Mouse (Mus musculus) midbrain, embryonic 11.5 days (tissue): ENCODE data around the gene Rnaseh2c. TPM values are rescaled to one million over a fixed set of nuclear protein-coding genes. Genes with fewer than 3 reads are reported as not detected.

ENCODE experiments used
- ATAC-seq: fragments of 200-750 bp; cut with Nextera tagmentation; 2 replicates; pipeline ENCODE4 v1.8.0; 2017; ENCODE audit warnings: moderate TSS enrichment, moderate library complexity; ENCODE audit not compliant: low FRiP score
- DNase-seq: peaks from one replicate; pipeline ENCODE4 v3.0.0; 2015; ENCODE audit warnings: low spot score; ENCODE audit errors: missing footprints
- H3K27ac ChIP-seq: fragments of 300-500 bp; sonication (generic); 2 replicates; pipeline ENCODE4 v1.5.1; 2014; ENCODE audit warnings: low read depth, low read length
- H3K27me3 ChIP-seq: fragments of 300-500 bp; sonication (generic); 2 replicates; pipeline ENCODE4 v1.6.1; 2014; ENCODE audit warnings: mild to moderate bottlenecking, low read length, moderate library complexity, mixed read lengths; ENCODE audit not compliant: control insufficient read depth, insufficient read depth
- H3K36me3 ChIP-seq: fragments of 300-500 bp; sonication (generic); 2 replicates; pipeline ENCODE4 v1.6.1; 2014; ENCODE audit warnings: mild to moderate bottlenecking, low read length, moderate library complexity, mixed read lengths; ENCODE audit not compliant: control insufficient read depth, insufficient read depth
- H3K4me1 ChIP-seq: fragments of 300-500 bp; sonication (generic); 2 replicates; pipeline ENCODE4 v1.6.1; 2014; ENCODE audit warnings: low read length; ENCODE audit not compliant: control insufficient read depth, insufficient read depth
- H3K4me2 ChIP-seq: fragments of 300-500 bp; sonication (generic); 2 replicates; pipeline ENCODE4 v1.6.1; 2014; ENCODE audit warnings: mild to moderate bottlenecking, moderate library complexity
- H3K4me3 ChIP-seq: fragments of 300-500 bp; sonication (generic); 2 replicates; pipeline ENCODE4 v1.5.1; 2014; ENCODE audit warnings: low read depth, low read length
- H3K9ac ChIP-seq: fragments of 300-500 bp; sonication (generic); 2 replicates; pipeline ENCODE4 v1.6.1; 2014; ENCODE audit warnings: low read length
- H3K9me3 ChIP-seq: fragments of 300-500 bp; sonication (generic); 2 replicates; pipeline ENCODE4 v1.6.1; 2016; ENCODE audit warnings: low read length; ENCODE audit not compliant: control insufficient read depth
- WGBS: fragments of 180-500 bp; shearing (Covaris S2); extraction: QIAGEN DNeasy Blood & Tissue Kit; methylation state at CpG from one replicate; pipeline ENCODE4 v1.1.7; 2014; 5-methylcytosine and 5-hydroxymethylcytosine counted together
- polyA plus RNA-seq: library from polyadenylated mRNA; unstranded; fragments of >200 nt; fragmentation: Nextera tagmentation; extraction: Ambion mirVana; gene quantifications from 2 replicates; pipeline ENCODE4 v1.2.1, GENCODE M21; 2014

The Rnaseh2c gene
- polyA plus RNA-seq, 1 experiment from 2014 or later: 173 TPM

DNA sequence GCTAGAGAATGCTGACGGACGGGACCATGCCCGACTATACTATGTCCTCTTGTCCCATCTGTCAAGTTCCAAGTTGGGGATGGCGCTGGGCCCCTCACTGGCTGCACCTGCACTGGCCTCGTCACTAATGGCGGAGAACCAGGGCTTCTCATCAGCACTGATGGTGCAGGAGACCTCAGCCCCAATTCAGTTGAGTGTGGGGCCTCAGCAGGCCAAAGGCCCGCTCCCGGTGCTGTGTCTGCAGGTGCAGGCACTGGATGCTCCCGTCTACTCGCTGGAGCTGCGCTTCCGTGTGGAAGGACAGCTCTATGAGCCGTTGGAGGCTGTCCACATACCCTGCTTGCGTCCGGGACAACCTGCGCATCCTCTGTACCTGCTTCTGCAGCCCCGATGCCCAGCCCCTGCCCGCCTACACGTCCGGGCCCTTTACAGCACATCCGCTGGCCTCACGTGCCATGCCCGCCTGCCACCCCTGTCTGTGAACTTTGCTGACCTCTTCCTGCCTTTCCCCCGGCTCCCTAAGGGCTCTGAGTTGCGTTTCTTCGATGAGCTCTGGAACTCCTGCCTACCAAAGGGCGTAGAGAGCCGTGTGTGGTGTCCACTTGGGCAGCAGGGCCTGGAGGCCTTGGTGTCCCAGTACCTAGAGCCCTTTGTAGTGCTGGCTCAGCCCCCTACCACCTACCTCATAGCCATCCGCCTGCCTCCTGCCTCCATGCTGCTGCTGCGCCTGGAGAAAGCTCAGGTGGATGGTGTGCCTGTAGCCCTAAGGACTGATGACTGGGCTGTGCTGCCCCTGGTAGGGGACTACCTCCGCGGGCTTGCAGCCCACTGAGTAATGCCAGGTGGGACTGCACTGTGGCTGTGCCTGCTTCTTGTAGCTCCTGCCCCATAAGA lies 31.1 kb upstream of the Rnaseh2c start:
- DNase-seq (no peak), ATAC-seq (no peak)
- Histone ChIP-seq H3K4me3 (no peak overlapping the region), H3K27me3 (peaks cover 7% of the 10 kb centered on the region), H3K4me2 (no peak overlapping the region), H3K4me1 (peaks cover 6% of the 10 kb centered on the region), H3K9ac (no peak overlapping the region), H3K27ac (no peak overlapping the region), H3K9me3 (no peaks in the 10 kb centered on the region), H3K36me3 (no peaks in the 10 kb centered on the region)
- 91% methylated on average over 32 of the region's 32 CpGs for WGBS

DNA sequence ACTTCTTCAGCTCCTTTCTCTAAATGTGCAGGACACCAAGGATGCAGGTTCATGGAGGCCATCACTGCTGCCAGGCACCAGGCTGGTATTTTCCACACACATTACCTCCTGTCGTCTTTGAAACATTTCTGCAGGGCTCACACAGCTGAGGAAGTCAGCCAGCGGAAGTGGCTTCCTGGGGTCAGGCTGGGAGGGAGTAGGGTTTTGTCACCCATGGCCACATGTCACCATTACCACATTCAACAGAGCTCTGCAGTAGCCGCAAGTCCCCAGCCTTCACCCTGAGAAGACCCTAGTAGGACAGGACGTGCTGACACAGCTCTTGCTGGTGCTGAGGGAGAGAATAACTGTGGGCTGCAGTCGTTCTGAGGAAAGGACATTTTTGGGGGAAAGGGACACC lies 29.8 kb upstream of the Rnaseh2c start:
- DNase-seq (no peak), ATAC-seq (no peak)
- Histone ChIP-seq H3K9me3 (no peaks in the 10 kb centered on the region), H3K4me1 (peaks cover 6% of the 10 kb centered on the region), H3K27me3 (no peaks in the 10 kb centered on the region; the same call in 1 of the 2 replicates), H3K4me2 (no peak overlapping the region), H3K9ac (no peak overlapping the region), H3K27ac (no peak overlapping the region), H3K36me3 (no peaks in the 10 kb centered on the region), H3K4me3 (no peak overlapping the region)
- 75% methylated on average over 5 of the region's 5 CpGs for WGBS

DNA sequence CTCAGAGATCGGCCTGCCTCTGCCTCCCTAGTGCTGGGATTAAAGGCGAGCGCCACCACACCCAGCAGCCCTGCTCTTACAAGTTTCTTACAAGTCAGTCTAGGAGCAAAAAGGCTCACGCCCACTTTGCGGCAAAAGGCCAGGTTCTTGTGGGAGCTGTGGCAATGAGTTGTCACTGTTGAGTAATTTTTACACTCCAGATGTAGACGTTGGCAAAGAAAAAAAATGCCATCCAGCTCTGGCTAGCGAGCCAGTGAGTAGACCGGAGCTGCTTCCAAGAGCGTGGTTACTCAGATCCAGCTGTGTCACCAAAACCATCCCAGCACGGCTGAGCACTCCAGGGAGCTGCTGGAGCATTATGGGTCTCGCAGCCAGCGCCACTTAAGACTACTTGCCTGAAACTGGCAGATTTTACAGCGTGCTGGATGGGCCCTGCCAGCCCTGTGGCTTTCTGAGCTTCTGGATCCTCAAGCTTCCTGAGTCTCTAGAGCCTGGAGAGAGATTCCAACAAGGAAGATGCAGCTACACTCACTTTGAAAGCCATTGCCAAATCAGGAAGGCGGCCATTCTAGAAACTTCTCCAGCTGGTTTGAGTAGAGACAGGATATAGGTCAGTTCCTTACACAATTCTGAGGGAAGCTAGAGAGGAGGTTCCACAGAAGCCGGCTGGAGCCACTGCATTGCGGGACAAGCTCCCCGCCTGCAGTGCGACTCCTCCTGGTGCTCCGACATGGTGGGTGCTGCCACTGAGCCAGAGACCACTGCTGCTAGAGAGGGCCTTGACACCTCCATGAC lies 29.1 kb upstream of the Rnaseh2c start:
- Histone ChIP-seq H3K9ac (no peak overlapping the region), H3K27ac (no peak overlapping the region)
- WGBS: 89% methylated on average over 19 of the region's 19 CpGs

DNA sequence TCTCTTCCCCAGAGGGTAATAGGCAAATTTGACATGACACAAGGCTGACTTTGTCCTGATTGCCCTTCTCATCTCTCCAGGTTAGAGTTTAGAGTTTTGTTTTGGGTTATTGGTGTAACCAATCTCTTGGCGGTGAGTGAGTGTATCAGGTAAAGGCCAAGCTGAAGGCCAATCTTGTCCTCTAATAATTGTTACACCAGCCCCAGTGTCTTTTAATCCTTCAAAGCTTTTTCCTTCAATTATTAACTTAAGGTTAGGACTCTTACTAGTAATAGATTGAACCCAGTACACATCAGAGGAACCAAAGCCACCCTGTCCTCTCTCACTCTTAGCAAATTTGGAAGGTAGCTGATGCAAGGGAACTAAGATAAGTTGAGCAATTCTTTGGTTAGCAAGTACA lies 26.3 kb upstream of the Rnaseh2c start:
- Histone ChIP-seq H3K4me2 (no peak overlapping the region), H3K4me3 (no peak overlapping the region), H3K27ac (no peak overlapping the region), H3K27me3 (no peaks in the 10 kb centered on the region), H3K9me3 (no peaks in the 10 kb centered on the region), H3K36me3 (no peaks in the 10 kb centered on the region), H3K4me1 (no peaks in the 10 kb centered on the region), H3K9ac (no peak overlapping the region)
- 97% methylated on average over 1 of the region's 1 CpGs for WGBS
- ATAC-seq (no peak), DNase-seq (no peak)

More for the DNA sequence above, 29.1 kb upstream of the Rnaseh2c start:
- H3K9me3 ChIP-seq: no peaks in the 10 kb centered on the region
- no peaks in the 10 kb centered on the region for H3K27me3 ChIP-seq
- ATAC-seq: no peak
- H3K4me2 ChIP-seq: no peak overlapping the region
- H3K4me1 ChIP-seq: peaks cover 2% of the 10 kb centered on the region; the same call in 1 of the 2 replicates
- no peak overlapping the region for H3K4me3 ChIP-seq
- DNase-seq: no peak
- no peaks in the 10 kb centered on the region for H3K36me3 ChIP-seq

DNA sequence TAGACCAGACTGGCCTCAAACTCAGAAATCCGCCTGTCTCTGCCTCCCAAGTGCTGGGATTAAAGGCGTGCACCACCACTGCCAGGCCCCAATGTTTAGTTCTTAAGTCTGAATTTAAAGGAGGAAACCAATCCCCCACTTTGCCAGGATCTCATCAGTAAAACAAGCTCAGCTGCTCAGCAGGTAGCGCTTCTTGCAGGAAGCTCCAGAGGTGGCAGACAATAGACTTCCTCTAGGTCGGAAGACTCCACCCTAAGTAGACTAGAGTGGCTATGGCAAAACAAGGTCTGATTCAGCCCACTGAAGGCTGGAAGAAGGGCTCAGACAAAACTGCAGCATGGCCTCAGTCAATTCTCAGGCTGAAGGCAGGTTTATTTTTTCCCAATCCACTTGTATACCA lies 21.7 kb upstream of the Rnaseh2c start:
- 74% methylated on average over 4 of the region's 4 CpGs for WGBS
- Histone ChIP-seq H3K9ac (no peak overlapping the region), H3K4me1 (no peaks in the 10 kb centered on the region), H3K27me3 (no peaks in the 10 kb centered on the region), H3K9me3 (no peaks in the 10 kb centered on the region), H3K4me3 (no peak overlapping the region), H3K36me3 (no peaks in the 10 kb centered on the region), H3K4me2 (no peak overlapping the region), H3K27ac (no peak overlapping the region)
- DNase-seq (no peak), ATAC-seq (no peak)

DNA sequence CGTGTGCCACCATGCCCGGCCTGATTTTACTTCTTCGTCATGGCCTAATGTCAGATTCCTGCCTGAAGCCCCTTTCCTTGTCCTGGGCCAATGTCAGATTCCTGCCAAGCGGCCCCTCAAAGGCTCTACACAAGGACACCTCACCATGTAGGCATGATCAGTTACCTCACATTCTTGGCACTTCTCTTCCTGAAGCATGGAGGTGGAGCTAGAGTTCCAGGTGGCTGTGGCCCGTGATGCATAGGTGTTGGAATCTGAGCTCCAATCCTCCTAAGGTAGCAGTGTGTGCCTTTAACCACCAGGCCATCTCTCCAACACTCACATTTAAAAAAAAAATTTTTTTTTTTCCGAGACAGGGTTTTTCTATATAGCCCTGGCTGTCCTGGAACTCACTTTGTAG lies 20.9 kb upstream of the Rnaseh2c start:
- WGBS: 85% methylated on average over 6 of the region's 6 CpGs
- no peaks in the 10 kb centered on the region for H3K4me1 ChIP-seq
- no peaks in the 10 kb centered on the region for H3K27me3 ChIP-seq
- ATAC-seq (no peak), DNase-seq (peak; percentile 14)
- H3K36me3 ChIP-seq: no peaks in the 10 kb centered on the region
- no peak overlapping the region for H3K9ac ChIP-seq
- no peak overlapping the region for H3K4me2 ChIP-seq
- H3K4me3 ChIP-seq: no peak overlapping the region
- H3K27ac ChIP-seq: no peak overlapping the region
- no peaks in the 10 kb centered on the region for H3K9me3 ChIP-seq

DNA sequence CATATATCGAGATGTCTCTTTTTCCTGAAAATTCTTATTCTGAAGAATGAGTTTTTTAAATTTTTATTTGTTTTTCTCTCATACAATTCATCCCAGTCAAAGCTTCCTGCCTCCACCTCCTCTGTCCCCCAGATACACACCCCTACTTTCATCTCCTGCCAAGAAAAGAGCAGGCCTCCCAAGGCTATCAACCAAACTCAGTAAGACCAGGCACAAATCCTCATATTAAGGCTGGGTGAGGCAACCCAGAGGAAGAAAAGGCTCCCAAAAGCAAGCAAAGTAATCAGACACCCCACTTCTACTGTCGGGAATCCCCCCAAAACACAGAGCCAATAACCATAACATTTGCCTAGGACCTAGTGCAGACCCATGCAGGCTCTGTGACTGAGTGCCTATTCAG lies 19.7 kb upstream of the Rnaseh2c start:
- WGBS: 82% methylated on average over 2 of the region's 2 CpGs

DNA sequence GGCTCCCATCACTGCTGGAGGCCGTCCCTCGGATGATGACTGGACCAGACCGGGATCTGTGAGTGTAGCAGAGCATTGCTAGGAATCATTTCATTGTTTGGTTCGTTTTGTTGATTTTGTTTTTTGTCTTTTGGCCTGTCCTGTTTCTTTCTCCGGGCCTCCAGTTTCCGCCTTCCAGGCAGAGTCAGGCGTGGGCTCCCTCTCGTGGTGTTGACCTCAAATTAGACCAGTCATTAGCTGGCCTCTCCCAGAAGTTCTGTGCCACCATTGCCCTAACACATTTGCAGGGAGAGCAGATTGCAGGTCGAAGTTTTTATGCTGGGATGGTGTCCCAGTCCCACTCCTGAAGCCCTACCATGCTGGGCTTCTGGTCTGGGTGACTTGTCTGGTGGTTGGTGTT lies 12.5 kb upstream of the Rnaseh2c start:
- no peaks in the 10 kb centered on the region for H3K27me3 ChIP-seq
- ATAC-seq (no peak), DNase-seq (no peak)
- no peak overlapping the region for H3K4me3 ChIP-seq
- no peak overlapping the region for H3K9ac ChIP-seq
- H3K36me3 ChIP-seq: no peaks in the 10 kb centered on the region
- H3K27ac ChIP-seq: no peak overlapping the region
- no peaks in the 10 kb centered on the region for H3K9me3 ChIP-seq
- no peak overlapping the region for H3K4me2 ChIP-seq
- 76% methylated on average over 9 of the region's 9 CpGs for WGBS
- no peaks in the 10 kb centered on the region for H3K4me1 ChIP-seq

More for the DNA sequence above, 19.7 kb upstream of the Rnaseh2c start:
- H3K27ac ChIP-seq: no peak overlapping the region
- no peak overlapping the region for H3K9ac ChIP-seq
- no peak for ATAC-seq
- no peaks in the 10 kb centered on the region for H3K36me3 ChIP-seq
- H3K27me3 ChIP-seq: no peaks in the 10 kb centered on the region
- H3K4me1 ChIP-seq: no peaks in the 10 kb centered on the region
- no peak for DNase-seq
- H3K4me2 ChIP-seq: no peak overlapping the region
- H3K4me3 ChIP-seq: no peak overlapping the region
- H3K9me3 ChIP-seq: no peaks in the 10 kb centered on the region

DNA sequence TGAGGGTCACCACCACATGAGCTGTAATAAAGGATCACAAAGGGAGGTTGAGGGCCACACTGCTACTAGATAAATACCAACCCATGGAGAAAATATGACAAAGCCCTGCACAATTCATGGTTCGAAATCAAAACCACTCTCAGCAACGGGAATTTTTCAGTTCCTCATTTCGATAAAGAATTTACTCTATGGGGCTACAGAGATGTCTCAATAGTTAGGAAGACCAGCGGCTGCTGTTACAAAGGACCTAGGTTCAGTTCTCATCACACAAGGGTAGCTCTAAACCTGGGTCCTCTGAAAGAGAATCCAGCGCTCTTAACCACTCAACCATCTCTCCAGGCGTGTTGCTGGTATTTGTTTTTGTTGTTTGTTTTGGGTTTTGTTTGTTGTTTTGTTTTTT lies 9.8 kb upstream of the Rnaseh2c start:
- Histone ChIP-seq H3K27me3 (no peaks in the 10 kb centered on the region), H3K4me2 (no peak overlapping the region), H3K4me1 (no peaks in the 10 kb centered on the region), H3K9me3 (no peaks in the 10 kb centered on the region), H3K9ac (no peak overlapping the region), H3K4me3 (no peak overlapping the region), H3K27ac (no peak overlapping the region), H3K36me3 (no peaks in the 10 kb centered on the region)
- 93% methylated on average over 6 of the region's 6 CpGs for WGBS
- DNase-seq: no peak
- ATAC-seq: no peak
